Mouse (Mus musculus) lung, embryonic 16.5 days (tissue): ENCODE measurements at regions not wholly inside any gene's neighbourhood (a gene's known extent, or its start where the extent isn't known, plus 50 kb on each side); places are given as distances from the start of the nearest gene placed in this dataset.
"Not testable (repeated sequence)": the region's sequence is repeated elsewhere in the genome, so short reads cannot be mapped to it uniquely, and the experiment has no call there.

Experiments used
- ATAC-seq: fragments of 200-750 bp; cut with Nextera tagmentation; 2 replicates; pipeline ENCODE4 v1.8.0; 2017; ENCODE audit warnings: low read depth, mild to moderate bottlenecking, moderate library complexity
- H3K27ac ChIP-seq: fragments of 300-500 bp; sonication (generic); 2 replicates; pipeline ENCODE4 v1.5.1; 2014; ENCODE audit warnings: mild to moderate bottlenecking, control low read depth, low read length
- H3K27me3 ChIP-seq: fragments of 300-500 bp; sonication (generic); 2 replicates; pipeline ENCODE4 v1.6.1; 2014; ENCODE audit warnings: low read depth, low read length, mixed read lengths; ENCODE audit not compliant: control insufficient read depth, insufficient read depth
- H3K36me3 ChIP-seq: fragments of 300-500 bp; sonication (generic); 2 replicates; pipeline ENCODE4 v1.6.1; 2014; ENCODE audit warnings: low read length; ENCODE audit not compliant: control insufficient read depth, insufficient read depth
- H3K4me1 ChIP-seq: fragments of 300-500 bp; sonication (generic); replicated peaks from 2 replicates; pipeline ENCODE4 v1.6.1; 2014; ENCODE audit warnings: low read length, mixed read lengths; ENCODE audit not compliant: control insufficient read depth, insufficient read depth
- H3K4me2 ChIP-seq: fragments of 300-500 bp; sonication (generic); 2 replicates; pipeline ENCODE4 v1.6.1; 2014; ENCODE audit warnings: low read depth, low read length, control low read depth
- H3K4me3 ChIP-seq: fragments of 300-500 bp; sonication (generic); 2 replicates; pipeline ENCODE4 v1.5.1; 2014; ENCODE audit warnings: mild to moderate bottlenecking, low read length, control low read depth
- H3K9ac ChIP-seq: fragments of 300-500 bp; sonication (generic); 2 replicates; pipeline ENCODE4 v1.6.1; 2014; ENCODE audit warnings: low read length, control low read depth
- H3K9me3 ChIP-seq: fragments of 300-500 bp; sonication (generic); 2 replicates; pipeline ENCODE4 v1.6.1; 2016; ENCODE audit warnings: low read length; ENCODE audit not compliant: control insufficient read depth
- WGBS: fragments of 180-500 bp; shearing (Covaris S2); extraction: QIAGEN DNeasy Blood & Tissue Kit; methylation state at CpG from one replicate; pipeline ENCODE4 v1.1.7; 2014; 5-methylcytosine and 5-hydroxymethylcytosine counted together

DNA sequence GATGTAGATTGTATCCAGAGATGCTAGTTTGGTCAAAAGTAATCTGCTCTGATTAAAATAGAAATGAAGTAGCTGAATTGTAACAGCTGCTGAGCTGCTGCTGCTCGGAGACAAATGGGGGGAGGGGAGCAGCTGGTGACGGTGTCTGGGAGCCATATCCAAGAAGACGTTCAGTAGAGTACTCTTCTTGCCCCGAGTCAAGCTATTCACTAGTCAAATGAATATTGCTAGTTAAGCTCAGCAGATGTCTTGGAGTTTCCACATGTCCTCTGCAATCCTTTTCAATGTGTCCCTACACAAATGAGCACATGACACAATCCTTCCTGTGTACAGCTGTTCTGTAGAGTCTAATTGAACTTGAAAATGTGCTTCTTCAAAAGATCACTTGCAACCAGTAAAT, 71.7 kb downstream of the Tex35 start:
- Histone ChIP-seq H3K27me3 (no peaks in the 10 kb centered on the region), H3K4me3 (no peak overlapping the region), H3K36me3 (no peaks in the 10 kb centered on the region), H3K4me1 (peaks cover 33% of the 10 kb centered on the region), H3K9ac (no peak overlapping the region), H3K9me3 (no peaks in the 10 kb centered on the region), H3K27ac (no peak overlapping the region), H3K4me2 (no peak overlapping the region)
- no peak for ATAC-seq
- WGBS, result 39% methylated on average over 4 of the region's 4 CpGs

DNA sequence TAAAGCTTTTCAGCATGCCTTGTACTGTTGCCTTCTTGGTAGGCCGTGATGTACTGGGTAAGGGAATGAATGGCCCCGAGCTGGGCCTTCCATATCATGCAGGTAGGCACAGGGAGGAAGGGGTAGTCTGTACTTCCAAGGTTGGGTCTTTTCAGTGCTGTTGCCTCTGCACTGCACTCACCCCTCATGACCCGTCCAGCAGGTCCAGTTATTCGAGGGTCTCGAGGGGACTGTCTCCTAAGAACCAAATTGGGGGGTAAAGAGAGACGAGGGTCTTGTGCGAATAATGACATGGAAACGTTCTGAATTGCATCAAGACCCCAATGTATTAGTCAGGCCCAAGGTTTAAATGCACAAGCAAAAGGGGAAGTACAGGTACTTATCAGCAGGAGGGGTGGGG, 73.3 kb downstream of the Tex35 start:
- H3K9me3 ChIP-seq, H3K27ac ChIP-seq, H3K9ac ChIP-seq, ATAC-seq, H3K36me3 ChIP-seq, H3K27me3 ChIP-seq, H3K4me3 ChIP-seq, H3K4me2 ChIP-seq: not testable (repeated sequence)
- peaks cover 26% of the 10 kb centered on the region for H3K4me1 ChIP-seq
- WGBS, result 93% methylated on average over 8 of the region's 8 CpGs

DNA sequence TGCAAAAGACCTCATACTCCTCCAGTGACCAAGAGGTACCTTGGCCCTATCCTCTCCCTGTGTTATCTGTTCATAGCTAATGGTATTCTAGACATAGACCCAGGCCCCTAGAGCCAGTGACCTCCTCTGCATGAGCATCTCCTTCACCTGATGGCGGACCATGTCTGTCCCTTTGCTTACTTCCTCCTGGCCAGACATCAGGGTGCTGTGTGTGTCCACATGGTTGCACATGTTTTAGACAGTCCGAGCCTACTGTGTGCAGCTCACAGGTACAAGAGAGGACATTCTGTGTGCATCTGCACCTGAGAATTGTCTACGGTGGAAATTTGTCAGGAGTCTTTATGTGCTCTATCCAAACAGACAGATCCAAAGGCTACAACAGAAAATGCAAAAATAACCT, 79.8 kb downstream of the Tex35 start:
- H3K4me3 ChIP-seq, result no peak overlapping the region
- no peaks in the 10 kb centered on the region for H3K4me1 ChIP-seq
- no peak overlapping the region for H3K27ac ChIP-seq
- WGBS, result 91% methylated on average over 3 of the region's 3 CpGs
- ATAC-seq, result no peak
- no peaks in the 10 kb centered on the region for H3K27me3 ChIP-seq
- no peaks in the 10 kb centered on the region for H3K9me3 ChIP-seq
- H3K9ac ChIP-seq, result no peak overlapping the region
- H3K4me2 ChIP-seq, result no peak overlapping the region
- H3K36me3 ChIP-seq, result no peaks in the 10 kb centered on the region

DNA sequence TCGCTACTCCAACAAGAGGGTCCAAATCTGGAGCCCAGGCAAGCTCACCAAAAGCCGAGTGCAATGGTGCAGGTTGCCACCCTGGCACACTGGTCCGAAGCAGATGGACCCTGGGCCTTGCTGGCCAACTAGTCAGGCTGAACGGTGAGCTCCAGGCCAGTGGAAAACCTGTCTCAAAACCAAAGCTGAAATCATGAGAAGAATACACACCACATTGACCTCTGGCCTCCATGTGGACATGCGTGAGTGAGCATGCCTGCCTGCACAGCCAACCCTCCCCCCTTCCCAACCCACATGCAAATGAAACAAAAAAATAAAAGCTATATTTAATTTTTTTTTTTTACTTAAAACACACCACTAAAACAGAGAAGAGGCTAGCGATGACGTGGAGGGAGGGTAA, 80.8 kb downstream of the Tex35 start:
- 83% methylated on average over 7 of the region's 7 CpGs for WGBS
- H3K4me3 ChIP-seq, result no peak overlapping the region
- no peaks in the 10 kb centered on the region for H3K4me1 ChIP-seq
- H3K27ac ChIP-seq, result no peak overlapping the region
- no peaks in the 10 kb centered on the region for H3K9me3 ChIP-seq
- ATAC-seq, result no peak
- no peak overlapping the region for H3K9ac ChIP-seq
- no peaks in the 10 kb centered on the region for H3K27me3 ChIP-seq
- H3K36me3 ChIP-seq, result no peaks in the 10 kb centered on the region
- H3K4me2 ChIP-seq, result no peak overlapping the region

DNA sequence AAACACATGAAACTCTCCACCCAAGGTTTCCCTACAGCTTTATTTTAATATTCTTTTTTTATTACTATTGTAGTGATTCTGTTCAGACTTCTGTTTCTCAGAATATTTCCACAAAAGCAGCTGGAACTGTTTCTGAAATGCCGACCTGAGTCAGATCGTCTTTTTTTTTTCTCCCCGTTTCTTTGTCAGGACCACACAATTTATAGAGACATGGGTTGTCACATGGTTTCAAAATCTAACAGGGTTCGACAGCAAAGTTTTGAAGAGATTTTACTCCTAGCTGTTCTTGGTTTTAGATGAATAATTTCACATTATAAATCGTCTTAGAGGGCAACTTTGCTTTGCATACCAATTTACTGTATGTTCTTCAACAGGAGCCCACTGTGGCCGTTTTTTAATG, 84.0 kb upstream of the Ralgps2 start:
- Histone ChIP-seq H3K4me3 (no peak overlapping the region), H3K9ac (no peak overlapping the region), H3K27ac (no peak overlapping the region), H3K36me3 (no peaks in the 10 kb centered on the region), H3K27me3 (no peaks in the 10 kb centered on the region), H3K4me2 (no peak overlapping the region), H3K4me1 (peaks cover 6% of the 10 kb centered on the region; the same call in 1 of the 2 replicates), H3K9me3 (no peaks in the 10 kb centered on the region)
- WGBS, result 61% methylated on average over 6 of the region's 6 CpGs
- ATAC-seq, result no peak

DNA sequence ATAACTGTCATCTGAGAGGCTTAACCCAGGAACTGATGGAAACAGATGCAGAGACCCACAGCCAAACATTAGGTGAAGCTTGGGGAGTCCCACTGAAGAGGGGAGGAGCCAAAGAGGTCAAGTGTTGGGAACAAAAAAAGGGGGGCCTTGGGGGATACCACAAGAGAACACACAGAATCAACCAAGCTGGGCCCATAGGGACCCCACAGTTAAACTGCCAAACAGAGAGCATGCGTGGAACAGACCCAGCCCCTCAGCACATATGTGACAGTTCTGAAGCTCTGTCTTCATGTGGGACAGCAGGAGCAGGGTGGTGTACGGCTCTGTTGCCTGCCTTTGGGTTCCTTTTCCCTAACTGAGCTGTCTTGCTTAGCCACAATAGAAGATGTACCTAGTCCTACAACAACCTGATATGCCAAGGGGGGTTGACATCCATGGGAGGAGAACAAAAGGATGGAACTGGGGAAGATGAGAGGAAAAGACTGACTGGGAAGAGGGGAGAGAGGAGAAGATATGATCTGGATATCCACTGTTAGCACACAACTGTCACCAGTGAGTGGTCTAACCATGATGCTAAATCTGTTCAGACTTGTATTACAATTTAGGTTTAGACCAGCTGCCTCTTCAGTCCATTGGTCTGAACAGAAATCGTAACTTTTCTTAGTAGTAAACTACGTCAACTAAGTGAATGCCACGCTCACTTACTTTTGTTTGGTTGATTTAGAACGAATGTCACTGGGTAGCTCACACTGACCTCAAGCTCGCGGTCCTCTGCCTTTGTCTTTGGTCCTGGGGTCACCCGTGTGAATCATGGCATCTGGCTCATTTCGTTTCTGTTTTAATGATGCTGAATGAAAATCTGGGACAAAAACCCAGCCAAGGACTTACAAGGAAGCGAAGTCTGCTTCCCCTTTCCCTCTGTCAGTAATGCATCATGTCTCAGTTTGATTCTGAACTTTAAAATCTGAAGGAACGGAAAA, 83.3 kb upstream of the Ralgps2 start:
- H3K4me2 ChIP-seq, result no peak overlapping the region
- no peak overlapping the region for H3K9ac ChIP-seq
- 80% methylated on average over 12 of the region's 12 CpGs for WGBS

DNA sequence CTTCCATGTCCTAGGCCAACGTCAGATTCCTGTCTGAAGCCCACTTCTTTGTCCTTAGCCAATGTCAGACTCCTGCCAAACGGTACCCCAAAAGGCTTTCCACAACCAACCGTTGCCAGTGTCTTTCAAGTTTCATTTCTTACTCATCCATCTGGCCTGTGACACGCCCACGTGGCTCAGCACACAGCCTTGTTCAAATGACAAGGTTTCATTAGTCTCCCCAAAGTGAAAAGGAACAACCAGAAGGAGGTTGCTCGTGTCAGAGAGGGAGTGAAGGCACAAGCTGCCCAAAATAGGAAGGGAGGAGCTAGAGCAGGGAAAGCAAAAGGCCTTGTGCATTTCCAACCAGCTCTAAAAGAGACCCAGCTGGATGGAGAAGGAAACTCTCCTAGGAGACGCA, 80.5 kb upstream of the Ralgps2 start:
- ATAC-seq, result no peak
- Histone ChIP-seq H3K9ac (no peak overlapping the region), H3K27ac (no peak overlapping the region), H3K9me3 (no peaks in the 10 kb centered on the region), H3K27me3 (no peaks in the 10 kb centered on the region), H3K4me2 (no peak overlapping the region), H3K4me3 (no peak overlapping the region), H3K36me3 (no peaks in the 10 kb centered on the region), H3K4me1 (peaks cover 11% of the 10 kb centered on the region; the same call in 1 of the 2 replicates)
- WGBS, result 53% methylated on average over 7 of the region's 7 CpGs

More for the DNA sequence above, 83.3 kb upstream of the Ralgps2 start:
- Histone ChIP-seq H3K4me3 (no peak overlapping the region), H3K4me1 (peaks cover 6% of the 10 kb centered on the region; the same call in 1 of the 2 replicates), H3K36me3 (no peaks in the 10 kb centered on the region), H3K27me3 (no peaks in the 10 kb centered on the region), H3K9me3 (no peaks in the 10 kb centered on the region), H3K27ac (no peak overlapping the region)
- ATAC-seq, result no peak; the same call in 1 of the 2 replicates

DNA sequence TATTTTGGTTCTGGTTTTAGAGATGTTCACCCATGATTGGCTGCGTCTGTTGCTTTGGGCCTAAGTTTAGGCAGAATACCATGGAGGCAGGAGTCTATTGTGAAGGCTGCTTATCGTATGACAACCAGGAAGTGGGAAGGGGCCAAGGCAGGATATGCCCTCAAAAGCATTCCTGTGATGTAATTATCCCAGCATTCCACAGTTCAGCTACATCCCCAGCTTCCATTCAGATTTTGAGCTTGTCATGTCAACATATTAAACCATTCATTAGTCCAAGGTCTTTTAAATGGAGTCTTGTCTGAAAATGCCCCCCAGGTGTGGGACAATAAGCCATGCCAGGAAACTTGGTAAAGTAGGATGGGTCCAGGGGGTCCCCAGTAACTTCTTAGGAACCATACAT, 79.3 kb upstream of the Ralgps2 start:
- Histone ChIP-seq H3K4me3 (no peak overlapping the region), H3K9me3 (no peaks in the 10 kb centered on the region), H3K4me2 (no peak overlapping the region), H3K27ac (0 out of 2 replicates have a peak overlapping the region, but pooled peaks have one; percentile 15), H3K9ac (no peak overlapping the region), H3K27me3 (no peaks in the 10 kb centered on the region), H3K36me3 (no peaks in the 10 kb centered on the region), H3K4me1 (peaks cover 16% of the 10 kb centered on the region)
- ATAC-seq, result no peak
- 85% methylated on average over 2 of the region's 2 CpGs for whole genome bisulfite sequencing

DNA sequence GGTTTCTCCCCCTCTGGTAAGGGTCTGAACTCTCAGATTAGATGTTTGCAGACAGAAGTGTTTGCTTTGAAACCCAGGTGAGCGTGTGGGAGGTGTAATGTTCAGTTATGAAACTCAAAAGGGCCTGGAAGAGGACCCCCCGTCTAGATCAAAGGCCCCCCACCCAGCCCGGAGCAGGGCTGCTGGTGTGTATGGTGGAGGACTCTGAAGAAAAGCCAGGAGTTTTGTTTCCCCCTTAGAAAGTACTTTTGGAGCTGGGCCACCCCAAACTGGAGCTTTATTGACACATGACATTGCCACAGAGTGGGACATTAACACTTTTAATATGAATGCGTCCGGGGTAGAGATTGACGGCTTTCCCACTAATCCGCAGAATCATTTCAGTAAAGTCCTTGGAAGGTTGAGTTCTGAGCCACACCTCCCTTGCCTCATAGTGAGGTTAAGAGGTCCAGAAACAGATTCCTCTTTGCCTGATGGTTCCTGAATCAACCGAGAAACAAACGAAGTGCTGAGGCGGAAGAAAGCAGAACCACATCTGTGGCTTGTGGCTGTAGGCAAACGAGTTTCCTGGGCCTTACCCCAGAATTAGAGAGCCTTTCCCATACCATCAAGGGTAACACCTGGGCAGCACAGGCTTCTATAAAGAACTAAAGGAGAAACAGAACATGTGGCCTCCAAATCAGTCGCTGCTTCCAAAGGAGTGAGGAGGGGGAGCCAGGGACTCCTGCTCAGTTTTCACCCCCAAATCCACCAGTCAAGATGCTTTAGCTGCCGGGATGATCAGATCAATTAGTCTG, 78.0 kb upstream of the Ralgps2 start:
- no peaks in the 10 kb centered on the region for H3K9me3 ChIP-seq
- 53% methylated on average over 13 of the region's 13 CpGs for WGBS
- H3K27ac ChIP-seq, result peak overlapping the region; percentile 9; the same call in 1 of the 2 replicates
- peaks cover 16% of the 10 kb centered on the region for H3K4me1 ChIP-seq
- no peaks in the 10 kb centered on the region for H3K36me3 ChIP-seq
- no peak for ATAC-seq
- H3K4me2 ChIP-seq, result no peak overlapping the region
- no peak overlapping the region for H3K4me3 ChIP-seq
- no peaks in the 10 kb centered on the region for H3K27me3 ChIP-seq
- H3K9ac ChIP-seq, result no peak overlapping the region
